Mouse (Mus musculus): Measurements from ENCODE around the gene Gfra1.

Gene Gfra1

GRCm38 (mm10) chr19:58389466-58389865 lies 66.2 kb downstream of the Gfra1 start:
- DNase-seq = no peak

- no peak for DNase-seq
Measured at GRCm38 (mm10) chr19:58388851-58389447, 66.8 kb downstream of the Gfra1 start.

- DNase-seq = no peak
Measured at GRCm38 (mm10) chr19:58383273-58383672, 72.4 kb downstream of the Gfra1 start.

GRCm38 (mm10) chr19:58382535-58382934 lies 73.2 kb downstream of the Gfra1 start:
- no peak for DNase-seq

GRCm38 (mm10) chr19:58377969-58378368 lies 77.7 kb downstream of the Gfra1 start:
- no peak for DNase-seq

GRCm38 (mm10) chr19:58376675-58377102 lies 79.0 kb downstream of the Gfra1 start:
- DNase-seq = no peak

GRCm38 (mm10) chr19:58374648-58375047 lies 81.1 kb downstream of the Gfra1 start:
- no peak for DNase-seq

- DNase-seq = no peak
Measured at GRCm38 (mm10) chr19:58374155-58374554, 81.6 kb downstream of the Gfra1 start.

- no peak for DNase-seq
Measured at GRCm38 (mm10) chr19:58368513-58368912, 87.2 kb downstream of the Gfra1 start.

- no peak for DNase-seq
Measured at GRCm38 (mm10) chr19:58364688-58365087, 91.0 kb downstream of the Gfra1 start.

- DNase-seq = no peak
Measured at GRCm38 (mm10) chr19:58360982-58361381, 94.7 kb downstream of the Gfra1 start.

- no peak for DNase-seq
Measured at GRCm38 (mm10) chr19:58358063-58358462, 97.6 kb downstream of the Gfra1 start.

GRCm38 (mm10) chr19:58353953-58354352 lies 101.8 kb downstream of the Gfra1 start:
- no peak for DNase-seq

GRCm38 (mm10) chr19:58353260-58353870 lies 102.3 kb downstream of the Gfra1 start:
- DNase-seq = no peak

GRCm38 (mm10) chr19:58349890-58350408 lies 105.8 kb downstream of the Gfra1 start:
- DNase-seq = no peak

- DNase-seq = no peak
Measured at GRCm38 (mm10) chr19:58345137-58345536, 110.6 kb downstream of the Gfra1 start.

- no peak for DNase-seq
Measured at GRCm38 (mm10) chr19:58341351-58341750, 114.4 kb downstream of the Gfra1 start.

GRCm38 (mm10) chr19:58340221-58340620 lies 115.5 kb downstream of the Gfra1 start:
- DNase-seq = no peak

GRCm38 (mm10) chr19:58336802-58337201 lies 118.9 kb downstream of the Gfra1 start:
- no peak for DNase-seq

- no peak for DNase-seq
Measured at GRCm38 (mm10) chr19:58335585-58336530, 119.9 kb downstream of the Gfra1 start.

- DNase-seq = no peak
Measured at GRCm38 (mm10) chr19:58329305-58329704, 126.4 kb downstream of the Gfra1 start.

GRCm38 (mm10) chr19:58328014-58328413 lies 127.7 kb downstream of the Gfra1 start:
- DNase-seq = no peak

GRCm38 (mm10) chr19:58316474-58316873 lies 139.2 kb downstream of the Gfra1 start:
- DNase-seq = no peak
